Mouse (Mus musculus) adrenal gland, postnatal 36 days (tissue): Measurements from ENCODE around the gene Edem1. TPM values are rescaled to one million over a fixed set of nuclear protein-coding genes. Genes with fewer than 3 reads are reported as not detected.
"Not testable (repeated sequence)": the region's sequence is repeated elsewhere in the genome, so short reads cannot be mapped to it uniquely, and the experiment has no call there.

Source experiments
- DNase-seq, 2 experiments: peaks; one replicate each; pipeline ENCODE4 v3.0.0; 2021; ENCODE audit warnings: mixed read lengths in 1 of 2
- total RNA-seq, 2 experiments: library from RNA; stranded (reverse); gene quantifications; 2 replicates each; pipeline ENCODE4 v1.2.3; 2021

The Edem1 gene
- total RNA-seq, 2 experiments from 2014 or later, result 43.8 to 68.9 TPM

DNA sequence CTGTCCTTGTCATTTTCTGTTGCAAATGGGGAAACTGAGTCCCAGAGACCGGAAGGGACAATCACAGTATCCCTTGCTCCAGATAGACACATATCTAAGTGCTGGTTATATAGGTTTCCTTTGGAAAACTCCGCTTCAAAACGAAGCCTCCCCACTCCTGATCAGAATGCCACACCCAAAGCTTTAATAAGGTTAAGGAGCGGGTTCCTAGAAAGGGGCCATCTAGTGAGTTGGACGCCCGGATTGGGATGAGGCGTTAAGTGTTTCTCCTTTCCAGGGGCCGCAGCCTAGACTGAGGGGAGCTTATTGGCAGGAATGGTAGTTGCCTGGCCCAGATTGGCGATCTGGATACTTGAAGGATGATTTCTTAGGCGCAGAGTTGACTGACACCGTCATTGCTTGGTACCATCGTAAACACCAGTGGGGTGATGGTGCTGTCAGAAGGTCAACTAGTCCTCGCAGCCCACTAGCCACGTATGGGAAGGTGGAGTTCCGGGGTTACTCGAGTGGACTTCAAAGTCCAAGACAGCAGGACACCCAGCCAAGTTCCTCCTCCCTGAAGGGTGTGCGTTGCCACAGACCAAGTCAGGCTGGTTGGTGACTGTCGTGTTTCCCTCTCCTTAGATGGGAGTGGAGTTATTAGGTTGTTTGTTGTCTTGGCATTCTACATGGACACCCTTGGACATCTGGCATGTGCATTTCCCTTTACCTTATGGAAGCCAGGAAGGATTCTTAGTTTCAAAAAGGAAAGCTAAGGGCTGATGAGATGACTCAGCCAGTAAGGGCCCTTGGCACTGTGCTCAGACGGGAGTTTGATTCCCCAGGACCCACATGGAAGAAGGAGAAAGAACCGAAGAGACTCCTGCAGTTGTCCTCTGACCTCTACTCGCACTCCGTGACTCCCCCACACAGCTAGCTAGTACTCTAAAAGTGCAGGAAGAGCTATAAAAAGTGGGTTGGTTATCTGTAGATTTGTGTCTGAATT, 1.2 kb downstream of the Edem1 start:
- peak; percentile 54 to 59 for DNase-seq

DNA sequence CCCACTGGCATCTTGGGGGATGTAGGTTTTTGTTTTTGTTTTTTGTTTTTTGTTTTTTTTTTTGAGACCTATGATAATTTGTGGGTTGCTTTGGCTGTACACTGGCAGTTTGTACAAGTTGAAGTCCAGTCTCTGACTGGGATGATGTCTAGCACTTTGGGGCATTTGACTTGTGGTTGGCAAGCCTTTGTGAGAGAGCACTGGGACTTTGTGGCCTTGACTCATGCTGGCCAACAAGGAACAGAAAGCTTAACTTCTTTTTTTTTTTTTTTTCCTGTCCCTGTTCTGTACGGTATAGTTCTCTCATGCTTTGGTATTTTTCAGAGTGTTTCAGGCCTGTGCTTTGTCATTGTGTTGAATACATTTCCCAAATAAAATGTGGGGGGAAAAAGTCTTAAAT, 3.7 kb downstream of the Edem1 start:
- peak; percentile 17 to 29 for DNase-seq

DNA sequence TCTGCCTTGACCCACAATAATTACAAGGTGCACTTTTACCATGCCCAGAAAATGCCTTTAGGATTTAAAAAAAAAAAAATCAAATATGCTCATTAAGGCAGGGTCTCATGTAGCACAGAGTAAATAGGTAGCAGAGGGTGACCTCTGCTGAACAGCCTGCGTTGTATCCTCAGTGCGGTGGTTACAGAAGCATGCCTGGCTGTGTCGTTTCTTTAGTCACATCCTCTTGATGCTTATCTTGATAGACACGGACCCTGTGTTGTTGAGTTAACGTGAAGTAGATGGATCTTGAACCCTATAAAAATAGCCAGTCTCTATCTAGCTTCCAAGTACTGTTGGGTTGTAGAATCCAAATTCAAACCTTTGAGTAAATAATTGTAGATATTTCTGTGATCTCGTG, 4.5 kb downstream of the Edem1 start:
- DNase-seq, result no peak

DNA sequence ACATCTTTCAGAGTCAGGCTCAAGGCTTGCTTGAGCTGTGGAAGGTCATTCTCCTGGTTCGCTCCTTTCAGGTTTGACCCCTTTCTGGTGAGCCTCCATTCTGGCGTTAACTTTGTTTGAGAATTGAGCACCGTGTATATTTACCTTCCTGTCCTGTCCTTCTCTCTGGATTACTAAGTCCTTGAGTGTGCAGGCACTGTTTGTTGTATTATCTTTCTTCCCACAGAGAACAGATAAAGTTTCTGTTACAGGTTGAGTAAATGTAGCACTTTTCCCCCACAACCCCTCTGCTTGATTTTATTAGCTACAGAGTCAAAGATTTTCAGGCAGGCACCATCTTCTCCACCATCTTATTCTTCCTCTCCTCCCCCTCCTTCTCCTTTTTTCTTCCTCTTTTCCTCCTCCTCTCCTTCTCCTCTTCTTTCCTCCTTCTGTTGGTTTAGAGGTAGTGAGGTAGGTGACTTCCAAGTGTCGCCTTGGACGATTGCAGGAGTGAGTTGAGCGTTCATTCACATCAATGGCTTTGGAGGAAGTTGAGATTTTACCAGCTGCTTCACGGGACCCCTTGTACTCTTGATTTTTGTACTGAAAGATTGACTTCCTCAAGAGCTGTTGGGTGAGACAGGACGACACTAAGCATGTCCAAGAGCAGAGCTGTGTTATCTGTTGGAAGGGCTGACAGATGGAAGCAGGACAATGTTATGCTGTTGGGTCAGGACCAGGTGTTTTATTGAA, 5.7 kb downstream of the Edem1 start:
- DNase-seq, result no peak

DNA sequence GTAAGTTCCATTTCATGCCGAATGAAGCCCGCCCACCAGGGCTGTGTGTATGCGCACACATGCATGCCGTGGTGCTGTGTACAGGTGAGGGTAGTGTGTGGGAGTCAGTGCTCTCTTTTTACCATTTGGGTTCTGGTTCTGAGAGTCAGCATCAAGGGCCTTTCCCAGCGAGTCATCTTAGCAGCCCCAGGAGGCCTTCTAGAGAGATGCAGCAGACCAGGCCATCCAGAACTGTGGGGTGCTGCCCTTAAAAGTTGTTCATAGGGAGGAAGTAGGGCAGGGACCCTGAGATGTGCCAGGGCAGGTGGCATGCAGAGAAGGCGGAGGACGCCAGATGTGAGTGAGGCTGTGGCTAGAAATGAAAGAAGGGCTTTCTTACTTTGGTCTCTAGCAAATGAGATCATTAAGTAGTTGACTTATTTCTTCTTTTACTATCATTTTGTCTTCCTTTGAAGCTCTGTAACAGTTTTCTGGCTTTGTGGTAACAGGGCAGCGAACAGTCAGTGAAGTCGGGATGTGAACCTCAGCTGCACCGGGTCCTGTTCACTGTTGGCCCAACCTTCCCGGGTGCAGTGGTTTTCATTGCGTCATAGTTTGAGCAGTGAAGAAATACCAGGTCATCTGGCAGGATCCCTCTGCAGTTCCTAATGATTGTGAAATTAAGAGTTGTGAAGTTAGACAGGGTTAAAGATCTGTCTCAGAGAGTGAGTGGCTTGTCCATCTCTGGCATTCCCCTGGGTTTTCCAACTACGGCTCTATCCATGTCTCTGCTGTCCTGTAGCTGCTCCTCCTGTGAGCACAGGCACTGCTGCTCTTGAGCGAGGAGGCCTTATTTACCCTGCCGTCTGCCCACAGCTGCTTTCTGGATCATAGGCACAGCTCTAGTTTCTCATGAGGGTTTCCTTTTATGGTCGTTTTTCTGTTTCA, 7.6 kb downstream of the Edem1 start:
- DNase-seq, result peak; percentile 35 to 59

DNA sequence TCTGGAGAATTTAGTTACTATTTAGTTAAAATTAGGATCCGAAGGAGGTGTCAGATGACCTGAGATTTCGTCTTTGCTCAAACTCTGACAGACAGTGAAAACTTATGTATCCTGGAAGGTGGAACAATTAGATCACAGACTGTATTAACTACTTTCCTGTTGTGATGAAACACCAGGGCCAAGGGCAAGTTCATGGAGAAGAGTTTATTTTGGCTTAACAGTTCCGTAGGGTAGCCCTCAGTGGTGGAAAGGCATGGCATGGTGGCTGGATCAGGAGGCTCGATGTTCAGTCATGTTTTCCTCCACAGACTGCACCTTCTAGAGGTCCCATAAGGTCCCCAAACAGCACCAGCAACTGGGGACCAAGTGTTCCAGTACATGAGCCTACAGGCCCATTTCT, 8.6 kb downstream of the Edem1 start:
- DNase-seq, result peak in 1 of 2 experiments; percentile 32

DNA sequence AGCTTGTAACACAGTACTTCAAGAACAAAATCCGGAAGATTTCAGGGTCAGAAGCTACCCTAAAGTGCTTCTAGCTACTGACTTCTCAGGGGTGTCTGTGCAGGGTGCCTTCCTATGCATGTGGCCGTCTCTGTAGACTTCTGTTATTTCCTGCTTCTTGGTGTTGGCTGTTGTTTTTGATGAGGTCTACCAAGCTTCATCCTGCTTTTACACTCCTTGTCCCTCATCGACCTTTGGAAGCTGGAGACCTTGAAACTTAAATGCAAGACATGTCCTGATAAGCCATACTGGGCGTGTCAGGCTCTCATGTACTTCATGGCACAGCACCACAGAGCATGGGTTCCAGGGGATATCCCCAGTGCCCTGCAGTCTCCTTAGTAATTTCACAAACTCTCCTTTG, 9.5 kb downstream of the Edem1 start:
- DNase-seq, result no peak

DNA sequence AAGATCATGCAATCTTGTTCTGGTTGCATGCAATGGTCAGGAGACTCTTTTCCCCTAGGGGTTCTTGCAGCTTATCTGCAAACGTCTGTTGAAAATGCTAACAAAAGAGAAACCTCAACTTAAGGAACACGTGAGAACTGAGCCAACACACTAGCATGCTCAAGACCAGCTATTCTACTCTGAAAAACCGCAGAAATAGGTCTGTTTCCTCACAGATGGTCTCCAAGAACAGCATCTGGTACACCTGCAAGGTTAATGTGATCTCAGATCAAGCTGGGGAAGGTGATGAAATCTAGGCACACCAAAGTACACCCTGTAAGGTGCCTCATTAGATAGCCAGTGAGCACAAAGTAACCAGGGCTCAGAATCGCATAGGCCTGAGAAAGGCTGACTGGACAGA, 11.0 kb downstream of the Edem1 start:
- DNase-seq, result no peak

DNA sequence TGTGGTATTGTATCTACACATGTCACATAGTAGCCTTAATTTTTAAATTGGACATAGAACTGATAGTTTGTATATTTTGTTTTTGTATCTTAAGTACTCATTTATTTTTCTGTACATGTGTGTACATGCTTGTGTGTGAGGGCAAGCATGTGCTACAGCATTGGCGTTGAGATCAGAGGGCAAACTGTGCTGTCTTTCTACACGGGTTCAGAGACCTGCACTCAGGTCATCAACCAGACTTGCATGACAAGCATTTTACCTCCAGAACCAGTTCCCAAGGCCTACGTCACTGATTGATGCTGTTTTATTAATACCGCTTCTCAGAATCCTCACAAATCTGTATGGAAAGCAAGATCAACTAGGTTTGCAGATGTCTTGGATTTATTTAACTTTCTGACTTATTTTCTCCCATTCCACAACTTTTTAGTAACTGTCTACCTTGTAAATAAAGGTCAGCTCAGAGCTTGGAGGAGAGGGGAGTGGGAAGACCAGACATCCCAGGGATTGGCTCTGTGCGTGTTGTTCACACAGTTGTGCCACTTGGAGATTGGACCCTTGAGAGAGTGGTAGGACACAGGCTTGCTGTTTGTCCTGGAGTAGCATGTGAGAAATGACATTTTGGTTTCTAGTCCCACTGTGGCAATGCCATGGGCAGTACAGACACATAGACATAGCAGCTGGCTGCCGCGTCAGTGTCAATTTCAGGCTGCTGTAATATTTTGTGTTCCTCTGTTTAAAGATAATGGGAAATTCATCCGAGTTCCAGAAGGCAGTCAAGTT, 12.6 kb downstream of the Edem1 start:
- DNase-seq, result no peak

DNA sequence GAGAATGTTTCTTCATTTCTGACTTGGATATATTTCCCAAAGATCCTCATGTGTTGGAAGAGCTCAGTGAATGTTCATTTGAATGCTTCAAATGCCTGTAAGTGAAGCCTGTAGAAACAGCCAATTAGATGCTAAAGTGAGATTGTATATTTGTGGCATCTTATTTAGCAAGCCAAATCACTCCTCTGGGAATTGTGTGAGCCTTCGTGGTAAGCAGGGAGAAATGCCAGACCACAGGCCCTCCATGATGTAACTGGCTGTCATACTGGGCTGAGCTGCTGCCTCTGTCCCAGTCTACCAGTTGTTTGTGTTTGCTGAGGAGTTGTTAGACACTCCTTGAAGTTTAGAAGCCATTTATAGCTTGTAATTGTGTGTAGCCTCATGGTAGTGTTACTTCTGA, 15.2 kb downstream of the Edem1 start:
- peak; percentile 40 to 66 for DNase-seq

DNA sequence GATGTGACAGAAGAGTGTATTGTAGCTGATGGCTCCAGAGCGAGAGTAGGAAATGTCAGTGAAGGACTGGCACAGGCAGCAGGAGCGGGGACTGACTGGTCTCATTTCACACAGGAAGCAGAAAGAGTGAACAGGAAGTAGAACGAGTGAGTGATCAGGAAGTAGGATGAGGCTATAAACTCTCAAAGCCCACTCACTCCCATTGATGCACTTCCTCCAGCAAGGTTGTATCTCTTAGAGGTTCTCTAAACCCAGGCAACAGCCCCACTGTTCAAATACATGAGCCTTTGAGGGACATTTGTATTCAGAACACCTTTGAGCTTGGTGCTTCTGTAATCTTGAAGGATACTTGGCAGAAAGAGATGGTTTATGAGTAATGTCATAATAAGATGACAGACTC, 15.7 kb downstream of the Edem1 start:
- DNase-seq, result no peak

DNA sequence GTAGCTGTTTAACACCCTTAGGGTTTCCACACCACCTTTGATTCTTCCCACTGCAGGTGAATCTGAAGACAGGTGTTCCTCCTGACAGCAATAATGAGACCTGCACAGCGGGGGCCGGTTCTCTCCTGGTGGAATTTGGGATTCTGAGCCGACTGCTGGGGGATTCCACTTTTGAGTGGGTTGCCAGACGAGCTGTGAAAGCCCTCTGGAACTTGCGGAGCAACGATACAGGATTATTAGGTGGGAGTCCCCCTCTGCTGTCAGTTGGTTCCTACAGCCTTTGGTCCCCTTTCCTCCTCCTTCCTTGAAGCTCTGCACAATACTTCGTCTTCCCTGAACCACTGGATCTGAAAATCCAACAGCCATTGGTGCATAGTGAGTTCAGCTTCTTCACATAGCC, 16.3 kb downstream of the Edem1 start:
- no peak for DNase-seq

DNA sequence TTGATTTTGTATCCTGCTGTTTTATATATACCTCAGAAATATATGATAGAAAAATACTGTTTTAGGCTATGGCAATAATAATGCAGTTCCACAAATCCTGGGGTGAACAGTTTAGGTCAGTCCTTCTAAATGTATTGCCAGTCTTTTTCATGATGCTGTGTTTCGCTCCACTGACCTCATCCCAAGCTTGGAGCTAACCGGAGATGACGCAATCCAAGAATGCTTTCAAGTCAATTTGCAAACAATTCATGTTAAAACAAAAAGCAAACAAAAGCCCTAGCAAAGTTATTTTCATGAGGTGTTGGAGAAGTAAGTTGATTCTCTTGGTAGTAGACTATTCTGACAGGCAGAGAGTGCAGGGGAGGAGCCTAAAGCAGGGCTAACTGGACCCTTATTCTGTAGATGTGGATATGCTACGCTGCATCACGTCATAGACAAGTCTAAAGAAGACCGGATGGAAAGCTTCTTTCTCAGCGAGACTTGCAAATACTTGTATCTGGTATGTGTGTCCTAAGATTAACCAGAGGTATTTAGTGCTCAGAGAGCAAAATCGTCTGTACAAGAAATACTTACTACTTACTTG, 23.7 kb downstream of the Edem1 start:
- DNase-seq, result no peak

DNA sequence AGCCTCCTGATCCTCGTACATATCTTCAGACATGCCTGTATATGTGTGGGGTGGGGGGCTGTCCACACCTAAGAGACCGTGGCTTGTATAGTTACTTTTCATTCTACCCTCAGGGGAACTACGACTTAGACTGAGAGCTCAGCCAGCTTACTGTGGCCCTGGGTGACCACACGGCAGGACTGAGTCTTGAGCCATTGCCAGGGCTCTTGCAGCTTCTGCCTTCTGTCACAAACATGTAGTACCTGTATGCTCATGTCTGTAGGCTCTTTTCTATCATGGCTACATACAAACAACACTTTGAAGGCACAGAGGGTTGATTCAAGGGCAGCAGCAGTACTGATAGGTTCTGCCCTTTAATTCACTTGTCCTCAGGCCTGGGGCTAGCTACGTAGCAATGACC, 24.5 kb downstream of the Edem1 start:
- no peak for DNase-seq

DNA sequence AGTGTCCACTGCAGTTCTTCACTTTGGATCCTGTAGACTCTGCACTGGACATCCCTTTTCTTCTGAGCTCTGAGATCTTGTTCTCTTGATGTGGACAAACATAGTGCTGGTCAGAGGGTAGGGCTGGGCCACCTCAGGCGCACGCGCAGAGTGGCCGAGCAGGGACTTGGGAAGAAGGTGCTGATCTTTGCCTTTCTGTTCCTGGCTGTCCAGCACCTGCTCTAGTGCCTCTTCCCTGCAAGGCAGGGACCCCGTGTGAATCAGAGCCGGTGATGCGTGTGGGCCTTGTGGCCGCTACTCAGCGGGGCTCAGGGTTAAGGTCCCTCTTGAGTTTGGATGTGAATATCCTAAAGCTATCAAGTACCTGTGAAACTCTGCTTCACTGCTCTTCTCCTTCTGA, 30.1 kb downstream of the Edem1 start:
- no peak for DNase-seq

DNA sequence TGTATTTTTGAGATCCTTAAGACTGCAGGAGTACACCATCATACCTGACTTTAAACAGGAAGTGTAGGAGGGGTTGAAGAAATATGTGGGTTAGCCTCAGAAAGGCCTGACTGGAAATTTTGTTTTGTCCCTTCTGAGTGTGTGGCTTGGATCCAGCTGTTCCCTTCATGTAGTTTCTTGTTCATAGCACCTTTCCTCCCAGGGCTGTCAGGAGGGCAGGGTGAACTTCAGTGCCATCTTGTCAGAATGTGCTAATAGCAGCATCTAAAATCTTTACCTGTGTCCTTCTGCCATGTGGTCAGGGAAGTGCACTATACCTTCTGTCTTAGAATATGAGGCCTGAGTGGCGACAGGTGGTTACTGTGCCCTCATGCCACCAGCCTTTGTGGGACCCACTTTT, 32.8 kb downstream of the Edem1 start:
- DNase-seq, result no peak

DNA sequence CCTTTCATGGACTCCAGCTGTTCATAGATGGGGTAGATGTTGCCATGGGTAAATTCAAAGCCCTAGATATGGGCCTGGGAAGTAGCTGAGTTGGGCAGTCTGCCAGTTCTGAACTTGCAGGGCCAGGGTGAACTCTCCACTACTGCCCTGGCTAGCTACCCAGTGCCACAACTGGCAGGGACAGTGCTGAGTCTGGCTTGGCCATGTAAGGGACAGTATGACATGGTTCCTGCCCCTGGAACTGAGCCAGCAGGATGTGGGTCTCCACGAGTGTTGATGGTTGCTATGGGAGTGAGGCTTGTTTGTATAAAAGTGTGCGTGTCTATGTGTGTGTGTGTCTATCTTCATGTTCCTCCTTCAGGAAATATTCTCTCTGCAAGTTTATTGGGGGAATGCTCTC, 34.1 kb downstream of the Edem1 start:
- peak; percentile 23 to 49 for DNase-seq

DNA sequence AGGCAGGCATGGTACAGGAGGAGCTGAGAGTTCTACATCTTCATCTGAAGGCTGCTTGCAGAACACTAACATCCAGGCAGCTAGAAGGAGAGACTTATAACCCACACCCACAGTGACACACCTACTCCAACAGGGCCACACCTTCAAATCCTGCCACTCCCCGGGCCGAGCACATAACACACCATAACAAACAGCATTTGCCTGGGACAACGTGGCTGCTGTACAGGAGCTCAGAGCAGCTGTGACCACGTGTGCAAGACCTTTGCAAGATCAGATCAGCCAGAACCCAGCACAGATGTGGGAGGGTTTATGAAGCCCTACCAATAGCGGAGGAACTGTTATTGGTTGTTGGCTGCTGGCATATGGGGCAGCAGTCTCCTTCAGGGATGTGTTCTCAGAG, 37.9 kb downstream of the Edem1 start:
- DNase-seq, result no peak

DNA sequence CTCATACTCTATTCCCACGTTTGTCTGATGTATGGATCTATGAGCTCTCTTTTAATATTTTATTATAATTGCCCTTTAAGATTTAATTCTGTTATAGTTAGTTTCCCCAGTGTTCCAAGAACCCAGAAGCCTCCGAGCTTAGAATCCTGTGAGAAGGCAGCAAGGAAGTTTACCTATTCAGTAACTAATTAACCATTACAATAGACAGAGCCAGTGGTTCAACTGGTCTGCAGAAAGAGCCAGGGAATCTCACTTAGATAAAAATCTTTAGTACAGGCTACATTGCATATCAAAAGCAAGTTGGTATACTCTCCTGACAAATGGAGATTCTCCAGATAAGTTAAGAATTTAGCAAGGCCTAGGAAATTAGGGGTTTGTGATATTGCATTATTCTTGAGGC, 40.6 kb downstream of the Edem1 start:
- not testable (repeated sequence) for DNase-seq

DNA sequence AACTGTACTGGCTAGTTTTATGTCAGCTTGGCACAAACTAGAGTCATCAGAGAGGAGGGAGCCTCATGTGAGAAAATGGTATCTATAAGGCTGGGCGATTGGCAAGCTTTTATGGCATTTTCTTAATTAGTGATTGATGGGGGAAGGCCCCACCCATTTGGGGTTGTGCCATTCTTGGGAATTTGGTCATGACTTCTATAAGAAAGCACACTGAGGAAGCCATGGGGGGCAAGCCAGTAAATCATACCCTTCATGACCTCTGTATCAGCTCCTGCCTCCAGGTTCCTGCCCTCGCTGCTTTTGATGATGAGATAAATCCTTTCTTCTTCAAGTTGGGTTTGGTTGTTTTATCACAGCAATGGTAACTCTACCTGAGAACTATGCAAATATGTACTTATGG, 42.0 kb downstream of the Edem1 start:
- DNase-seq, result no peak

DNA sequence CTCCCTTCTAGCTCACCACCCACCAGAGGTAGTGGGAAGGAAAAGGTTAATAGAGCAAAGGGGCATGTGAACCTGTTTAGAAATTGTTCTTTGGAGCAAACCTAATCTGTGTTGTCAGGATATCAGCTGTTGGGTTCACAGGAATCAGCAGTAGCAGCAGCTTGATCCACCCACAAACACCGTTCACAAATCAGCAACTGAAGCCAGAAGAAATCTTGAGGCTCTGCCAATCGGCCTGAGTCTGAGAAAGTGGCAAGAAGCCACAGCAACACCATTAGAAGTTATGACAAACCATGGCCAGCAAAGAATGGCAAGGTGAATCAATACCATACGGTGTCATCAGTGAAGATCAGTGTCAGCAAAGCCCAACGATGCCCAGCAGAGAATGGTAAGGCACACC, 42.8 kb downstream of the Edem1 start:
- DNase-seq, result no peak
